Mouse (Mus musculus) sigmoid colon, adult 10 weeks (tissue): ENCODE measurements around the gene Klhl31. TPM values are rescaled to one million over a fixed set of nuclear protein-coding genes. Genes with fewer than 3 reads are reported as not detected.

ENCODE experiments used
- polyA plus RNA-seq: library from polyadenylated mRNA; stranded (reverse); fragments of 350-450 nt; fragmentation: Illumina TruSeq; extraction: RNeasy Lipid Tissue Mini Kit (QIAGEN cat#74804); gene quantifications from one replicate; pipeline ENCODE4 v1.2.3, GENCODE M21; 2014; ENCODE audit warnings: low read depth, low replicate concordance

Gene Klhl31
- polyA plus RNA-seq = 0.13 TPM

DNA sequence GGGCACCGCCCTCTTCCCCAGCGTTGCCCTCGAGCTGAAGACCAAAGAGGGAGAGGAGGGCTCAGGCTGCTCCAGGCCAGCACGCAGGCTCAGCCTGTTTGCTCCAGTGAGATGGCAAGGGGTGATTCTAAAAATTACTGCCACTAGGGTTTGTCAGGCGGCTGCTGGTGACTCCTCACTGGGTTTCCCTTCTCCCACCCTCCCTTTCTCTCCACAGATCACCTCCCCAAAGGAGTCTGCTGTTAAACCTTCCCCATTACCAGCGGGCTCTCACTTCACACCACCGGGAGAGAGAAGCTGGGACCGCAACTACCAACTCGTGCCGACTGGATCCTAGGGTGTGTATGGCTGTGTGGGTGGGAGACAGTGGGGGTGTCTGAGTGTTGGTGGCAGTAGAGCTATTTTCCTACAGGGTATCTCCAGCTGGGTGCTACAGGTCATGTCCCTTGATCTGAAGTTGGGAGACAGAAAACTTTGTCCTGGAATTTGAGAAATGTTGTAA is at the start of gene Klhl31:
Klhl31 (plus strand) TSS at position 51 of the 502 bp plus-strand sequence.

Other genes starting within 250 kb of the Klhl31 start
- gene Lrrc1, start 91.6 kb upstream of the Klhl31 start, polyA plus RNA-seq = 48.5 TPM
- 89.5 TPM for gene Gclc, start 118.0 kb downstream of the Klhl31 start, polyA plus RNA-seq